Comparison of ENCODE assay signal across 11 mouse cellular contexts in the genomic region with DNA sequence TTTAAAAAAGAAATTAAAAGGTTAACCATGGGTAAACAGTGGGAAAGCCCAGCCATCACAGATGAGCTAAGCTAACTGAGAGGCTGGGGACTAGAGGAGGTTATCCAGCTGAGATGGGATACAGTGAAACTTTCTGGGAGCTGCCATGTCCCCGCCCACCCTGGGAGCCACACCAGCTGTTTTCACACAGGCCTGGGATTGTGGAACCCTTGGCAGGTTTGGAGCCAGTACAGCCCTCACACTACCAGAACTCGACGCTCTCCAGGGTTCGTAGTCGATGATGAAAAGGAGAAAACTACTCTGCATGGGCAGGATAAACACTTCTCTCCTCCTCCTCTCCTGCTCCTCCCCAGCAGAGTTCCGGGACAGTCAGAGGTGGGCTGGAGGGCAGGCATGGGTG. TPM values are rescaled to one million over a fixed set of nuclear protein-coding genes. Genes with fewer than 3 reads are reported as not detected.
A peak's percentile ranks its signal among the peaks of the same experiment; 100 is the strongest.
DNase-seq lines count a peak whose midpoint lies in the region; ATAC-seq and TF ChIP-seq lines count a peak whose summit lies in the region.
"Had no signal": no experiment of that assay in that cellular context is flagged by ENCODE, and none has a peak within 500 bp of the region (broad histone marks: within the 10 kb centered on the region; RNA-seq: fewer than 3 reads in every experiment).

No protein-coding gene starts in this region.

- ATAC-seq in kidney, embryonic 16.5 days (ENCODE audit: low FRiP score, low TSS enrichment): peak; percentile 55; the same call in 1 of the 2 replicates
- no peak for ATAC-seq in forebrain, embryonic 14.5 days

- H3K36me3 ChIP-seq in kidney, embryonic 16.5 days (ENCODE audit: insufficient read depth, low read length): no peaks in the 10 kb centered on the region
- H3K36me3 ChIP-seq in forebrain, embryonic 14.5 days (ENCODE audit: control insufficient read depth, insufficient read depth, low read length): no peaks in the 10 kb centered on the region
- H3K36me3 ChIP-seq in thymus, adult 2 months (ENCODE audit: control insufficient read depth, insufficient read depth, low read length): no peaks in the 10 kb centered on the region
- H3K36me3 ChIP-seq: liver, embryonic 13.5 days; midbrain, embryonic 10.5 days had no signal

- H3K9me3 ChIP-seq in kidney, embryonic 16.5 days (ENCODE audit: low read length): no peaks in the 10 kb centered on the region
- no peaks in the 10 kb centered on the region for H3K9me3 ChIP-seq in forebrain, embryonic 14.5 days (replicated peaks; ENCODE audit: control insufficient read depth, low read length)
- H3K9me3 ChIP-seq: liver, embryonic 13.5 days; midbrain, embryonic 10.5 days had no signal

- no peak overlapping the region for H3K27ac ChIP-seq in kidney, embryonic 16.5 days (ENCODE audit: low read length)
- H3K27ac ChIP-seq in forebrain, embryonic 14.5 days (ENCODE audit: low read depth, low read length): no peak overlapping the region
- H3K27ac ChIP-seq in thymus, adult 2 months (ENCODE audit: control insufficient read depth, insufficient read depth, low read length): no peak overlapping the region
- H3K27ac ChIP-seq: liver, embryonic 13.5 days had no signal

- no peak for TF ChIP-seq CTCF in thymus, adult 2 months (IDR thresholded peaks at IDR 0.05; ENCODE audit: borderline replicate concordance, control insufficient read depth, extremely low read depth, insufficient read depth, low read length, poor library complexity)

- H3K9ac ChIP-seq in kidney, embryonic 16.5 days (replicated peaks; ENCODE audit: low read length): no peak overlapping the region
- H3K9ac ChIP-seq in forebrain, embryonic 14.5 days (ENCODE audit: low read length): no peak overlapping the region
- H3K9ac ChIP-seq: liver, embryonic 13.5 days had no signal

- H3K27me3 ChIP-seq in kidney, embryonic 16.5 days (ENCODE audit: insufficient read depth, low read length): no peaks in the 10 kb centered on the region
- no peaks in the 10 kb centered on the region for H3K27me3 ChIP-seq in forebrain, embryonic 14.5 days (replicated peaks; ENCODE audit: control insufficient read depth, insufficient read depth, low read length)
- no peaks in the 10 kb centered on the region for H3K27me3 ChIP-seq in thymus, adult 2 months (ENCODE audit: control insufficient read depth, insufficient read depth, low read length)
- H3K27me3 ChIP-seq: liver, embryonic 13.5 days had no signal

- WGBS in kidney, embryonic 16.5 days: 36% methylated on average over 6 of the region's 6 CpGs
- WGBS in forebrain, embryonic 14.5 days: 78% methylated on average over 6 of the region's 6 CpGs
- WGBS in thymus, adult 2 months: 85% methylated on average over 6 of the region's 6 CpGs

- peaks cover 4% of the 10 kb centered on the region; the same call in 1 of the 2 replicates for H3K4me1 ChIP-seq in kidney, embryonic 16.5 days (ENCODE audit: insufficient read depth, low read length)
- H3K4me1 ChIP-seq in forebrain, embryonic 14.5 days (ENCODE audit: control insufficient read depth, insufficient read depth, low read length): no peaks in the 10 kb centered on the region
- peaks cover 3% of the 10 kb centered on the region; the same call in 1 of the 2 replicates for H3K4me1 ChIP-seq in thymus, adult 2 months (replicated peaks; ENCODE audit: control insufficient read depth, insufficient read depth, low read length)

- H3K4me3 ChIP-seq in kidney, embryonic 16.5 days (ENCODE audit: low read length): no peak overlapping the region
- H3K4me3 ChIP-seq in forebrain, embryonic 14.5 days (ENCODE audit: low read depth, low read length): no peak overlapping the region
- H3K4me3 ChIP-seq in thymus, adult 2 months (ENCODE audit: control insufficient read depth, insufficient read depth, low read length): no peak overlapping the region
- H3K4me3 ChIP-seq: liver, embryonic 13.5 days; midbrain, embryonic 10.5 days had no signal

- no peak for TF ChIP-seq POLR2A in thymus, adult 2 months (IDR thresholded peaks at IDR 0.05; ENCODE audit: control insufficient read depth, extremely low read depth, insufficient read depth, low read length, poor library complexity)

- no peak for DNase-seq in kidney, postnatal 25 days
- peak; percentile 69 for DNase-seq in fibroblast of lung, adult 2 months (ENCODE audit: low read depth)
- peak; percentile 72 to 78 for DNase-seq in heart, adult 9 months (ENCODE audit: low spot score in 2 of 2)
- peak; percentile 70 for DNase-seq in lung, postnatal 10 days
- DNase-seq in B cell, adult 2 months: no peak
- no peak for DNase-seq in forebrain, embryonic 14.5 days (ENCODE audit: low spot score)
- DNase-seq in thymus, adult 2 months: no peak
- DNase-seq: cerebellum, adult 9-11 months; liver, embryonic 13.5 days had no signal

- no peak overlapping the region for H3K4me2 ChIP-seq in kidney, embryonic 16.5 days (replicated peaks; ENCODE audit: low read depth, low read length)
- no peak overlapping the region for H3K4me2 ChIP-seq in forebrain, embryonic 14.5 days (ENCODE audit: low read length)
- H3K4me2 ChIP-seq: liver, embryonic 13.5 days had no signal

RNA-seq across cellular contexts. Expression of a gene that starts 56.9 kb away (rescaled TPM):
- 25.9 and 27.5 TPM in 2 replicates for polyA plus RNA-seq in kidney, embryonic 16.5 days (2015; fragmentation: Nextera tagmentation; extraction: Ambion mirVana)
- 15.1 and 22.3 TPM in 2 replicates for polyA plus RNA-seq in forebrain, embryonic 14.5 days (2014; fragmentation: Nextera tagmentation; extraction: Ambion mirVana)
- 75.8 and 98.4 TPM in 2 replicates for polyA plus RNA-seq in thymus, adult 2 months (2012; rRNA removed)

Comparison
In these comparisons a context has a peak if more than half of its experiments do, and no peak if none do; other contexts are left out.
1. DNase-seq: peak in fibroblast of lung, adult 2 months (single experiment), heart, adult 9 months (2 of 2) and lung, postnatal 10 days (single experiment); none in kidney, postnatal 25 days (0 of 2), B cell, adult 2 months (0 of 2), forebrain, embryonic 14.5 days (single experiment) and thymus, adult 2 months (single experiment).